Mouse (Mus musculus): ENCODE results near the gene Myadml2. TPM values are rescaled to one million over a fixed set of nuclear protein-coding genes. Genes with fewer than 3 reads are reported as not detected.

Gene Myadml2
- polyA plus RNA-seq, 1 experiment = not detected

GRCm38 (mm10) chr11:120641255-120641654 lies 6.7 kb downstream of the Myadml2 start:
- Histone ChIP-seq H3K79me3 (ENCODE audit: low read depth) (no peaks in the 10 kb centered on the region), H3ac (ENCODE audit: control insufficient read depth, insufficient read length, low read depth) (no peak overlapping the region), H3K36me3 (ENCODE audit: control insufficient read depth, insufficient read depth) (no peaks in the 10 kb centered on the region), H3K4me3 (ENCODE audit: insufficient read depth, poor library complexity, severe bottlenecking) (no peak overlapping the region), H3K79me2 (ENCODE audit: control insufficient read depth, insufficient read depth) (peaks cover under 1% of the 10 kb centered on the region), H3K27me3 (ENCODE audit: control insufficient read depth, insufficient read depth, insufficient read length) (no peaks in the 10 kb centered on the region)
- TF ChIP-seq MAX (IDR thresholded peaks at IDR 0.05) = no peak
- TF ChIP-seq MYOG (IDR thresholded peaks at IDR 0.05; ENCODE audit: control insufficient read depth, extremely low read depth, insufficient read length) = no peak
- no peak for TF ChIP-seq MYOD1 (IDR thresholded peaks at IDR 0.05; ENCODE audit: control insufficient read depth, insufficient read length, low read depth)
- TF ChIP-seq USF1 (IDR thresholded peaks at IDR 0.05; ENCODE audit: low read depth) = no peak
- TF ChIP-seq CTCF (IDR thresholded peaks at IDR 0.05; ENCODE audit: control insufficient read depth, insufficient read depth, insufficient read length) = no peak
- no peak for TF ChIP-seq FOSL1 (IDR thresholded peaks at IDR 0.05; ENCODE audit: insufficient read depth, low read length, poor library complexity, severe bottlenecking)
- no peak for TF ChIP-seq CEBPB (IDR thresholded peaks at IDR 0.05; ENCODE audit: low read depth)

- Histone ChIP-seq H3K27me3 (ENCODE audit: control insufficient read depth, insufficient read depth, insufficient read length) (no peaks in the 10 kb centered on the region), H3K79me2 (ENCODE audit: control insufficient read depth, insufficient read depth) (peaks cover 60% of the 10 kb centered on the region), H3K79me3 (ENCODE audit: low read depth) (peaks cover 38% of the 10 kb centered on the region), H3ac (ENCODE audit: control insufficient read depth, insufficient read length, low read depth) (no peak overlapping the region), H3K4me3 (ENCODE audit: insufficient read depth, poor library complexity, severe bottlenecking) (no peak overlapping the region), H3K36me3 (ENCODE audit: control insufficient read depth, insufficient read depth) (no peaks in the 10 kb centered on the region)
- TF ChIP-seq FOSL1 (IDR thresholded peaks at IDR 0.05; ENCODE audit: insufficient read depth, low read length, poor library complexity, severe bottlenecking) = no peak
- TF ChIP-seq MYOG (IDR thresholded peaks at IDR 0.05; ENCODE audit: control insufficient read depth, extremely low read depth, insufficient read length) = no peak
- TF ChIP-seq MYOD1 (IDR thresholded peaks at IDR 0.05; ENCODE audit: control insufficient read depth, insufficient read length, low read depth) = no peak
- TF ChIP-seq CEBPB (IDR thresholded peaks at IDR 0.05; ENCODE audit: low read depth) = no peak
- no peak for TF ChIP-seq USF1 (IDR thresholded peaks at IDR 0.05; ENCODE audit: low read depth)
- TF ChIP-seq MAX (IDR thresholded peaks at IDR 0.05) = no peak
- no peak for TF ChIP-seq CTCF (IDR thresholded peaks at IDR 0.05; ENCODE audit: control insufficient read depth, insufficient read depth, insufficient read length)
Observed at GRCm38 (mm10) chr11:120634810-120635209, 13.1 kb downstream of the Myadml2 start.

- Histone ChIP-seq H3K79me2 (ENCODE audit: control insufficient read depth, insufficient read depth) (peaks cover 71% of the 10 kb centered on the region), H3K79me3 (ENCODE audit: low read depth) (peaks cover 49% of the 10 kb centered on the region), H3K27me3 (ENCODE audit: control insufficient read depth, insufficient read depth, insufficient read length) (no peaks in the 10 kb centered on the region), H3ac (ENCODE audit: control insufficient read depth, insufficient read length, low read depth) (peak within 1 kb of the TSS; percentile 87), H3K36me3 (ENCODE audit: control insufficient read depth, insufficient read depth) (peaks cover 11% of the 10 kb centered on the region), H3K4me3 (ENCODE audit: insufficient read depth, poor library complexity, severe bottlenecking) (peak within 1 kb of the TSS; percentile 82)
- no peak for TF ChIP-seq CTCF (IDR thresholded peaks at IDR 0.05; ENCODE audit: control insufficient read depth, insufficient read depth, insufficient read length)
- peak; percentile 43 for TF ChIP-seq MAX (IDR thresholded peaks at IDR 0.05)
- TF ChIP-seq USF1 (IDR thresholded peaks at IDR 0.05; ENCODE audit: low read depth) = peak; percentile 90
- no peak for TF ChIP-seq MYOG (IDR thresholded peaks at IDR 0.05; ENCODE audit: control insufficient read depth, extremely low read depth, insufficient read length)
- no peak for TF ChIP-seq MYOD1 (IDR thresholded peaks at IDR 0.05; ENCODE audit: control insufficient read depth, insufficient read length, low read depth)
- TF ChIP-seq CEBPB (IDR thresholded peaks at IDR 0.05; ENCODE audit: low read depth) = no peak
- no peak for TF ChIP-seq FOSL1 (IDR thresholded peaks at IDR 0.05; ENCODE audit: insufficient read depth, low read length, poor library complexity, severe bottlenecking)
Observed at GRCm38 (mm10) chr11:120633520-120634343, 14.2 kb downstream of the Myadml2 start, which contains the start of gene Mafg. Gene Mafg, minus strand, starts transcription at chr11:120633600.

- TF ChIP-seq FOSL1 (IDR thresholded peaks at IDR 0.05; ENCODE audit: insufficient read depth, low read length, poor library complexity, severe bottlenecking) (no peak), MAX (IDR thresholded peaks at IDR 0.05) (peak; percentile 63), MYOD1 (IDR thresholded peaks at IDR 0.05; ENCODE audit: control insufficient read depth, insufficient read length, low read depth) (no peak), CTCF (IDR thresholded peaks at IDR 0.05; ENCODE audit: control insufficient read depth, insufficient read depth, insufficient read length) (peak; percentile 30), MYOG (IDR thresholded peaks at IDR 0.05; ENCODE audit: control insufficient read depth, extremely low read depth, insufficient read length) (no peak), CEBPB (IDR thresholded peaks at IDR 0.05; ENCODE audit: low read depth) (no peak), USF1 (IDR thresholded peaks at IDR 0.05; ENCODE audit: low read depth) (no peak)
- H3K4me3 ChIP-seq (ENCODE audit: insufficient read depth, poor library complexity, severe bottlenecking) = peak overlapping the region; percentile 82
Observed at GRCm38 (mm10) chr11:120632559-120633519, 15.1 kb downstream of the Myadml2 start.

More at GRCm38 (mm10) chr11:120632559-120633519, 15.1 kb downstream of the Myadml2 start:
- peaks cover 57% of the 10 kb centered on the region for H3K79me3 ChIP-seq (ENCODE audit: low read depth)
- H3ac ChIP-seq (ENCODE audit: control insufficient read depth, insufficient read length, low read depth) = peak overlapping the region; percentile 79
- H3K27me3 ChIP-seq (ENCODE audit: control insufficient read depth, insufficient read depth, insufficient read length) = no peaks in the 10 kb centered on the region
- peaks cover 80% of the 10 kb centered on the region for H3K79me2 ChIP-seq (ENCODE audit: control insufficient read depth, insufficient read depth)
- H3K36me3 ChIP-seq (ENCODE audit: control insufficient read depth, insufficient read depth) = peaks cover 17% of the 10 kb centered on the region
